Mouse (Mus musculus) ES-E14 (cell line): ENCODE results near the gene Svep1.

Source experiments
- ZC3H11A ChIP-seq: IDR thresholded peaks from 2 replicates; pipeline ENCODE4 v1.6.1; 2012; ENCODE audit warnings: low read depth, mild to moderate bottlenecking, inconsistent platforms, low read length, borderline replicate concordance
- ZNF384 ChIP-seq: IDR thresholded peaks from 2 replicates; pipeline ENCODE4 v1.6.1; 2012; ENCODE audit warnings: low read depth, low read length, inconsistent platforms

GRCm38 (mm10) chr4:58195936-58196335, 10.7 kb downstream of the Svep1 start:
- no peak for TF ChIP-seq ZC3H11A
- TF ChIP-seq ZNF384: no peak
